Mouse (Mus musculus) bone marrow macrophage, adult 2 months (primary cell): ENCODE measurements at regions not wholly inside any gene's neighbourhood (a gene's known extent, or its start where the extent isn't known, plus 50 kb on each side); places are given as distances from the start of the nearest gene placed in this dataset.

Experiments used
- CTCF ChIP-seq: IDR thresholded peaks from 2 replicates; pipeline ENCODE4 v1.5.1; 2012; ENCODE audit warnings: low read depth, mild to moderate bottlenecking, low read length, moderate library complexity
- POLR2A ChIP-seq: IDR thresholded peaks from 2 replicates; pipeline ENCODE4 v1.6.1; 2012; ENCODE audit warnings: mild to moderate bottlenecking, low read depth, low read length, borderline replicate concordance

DNA sequence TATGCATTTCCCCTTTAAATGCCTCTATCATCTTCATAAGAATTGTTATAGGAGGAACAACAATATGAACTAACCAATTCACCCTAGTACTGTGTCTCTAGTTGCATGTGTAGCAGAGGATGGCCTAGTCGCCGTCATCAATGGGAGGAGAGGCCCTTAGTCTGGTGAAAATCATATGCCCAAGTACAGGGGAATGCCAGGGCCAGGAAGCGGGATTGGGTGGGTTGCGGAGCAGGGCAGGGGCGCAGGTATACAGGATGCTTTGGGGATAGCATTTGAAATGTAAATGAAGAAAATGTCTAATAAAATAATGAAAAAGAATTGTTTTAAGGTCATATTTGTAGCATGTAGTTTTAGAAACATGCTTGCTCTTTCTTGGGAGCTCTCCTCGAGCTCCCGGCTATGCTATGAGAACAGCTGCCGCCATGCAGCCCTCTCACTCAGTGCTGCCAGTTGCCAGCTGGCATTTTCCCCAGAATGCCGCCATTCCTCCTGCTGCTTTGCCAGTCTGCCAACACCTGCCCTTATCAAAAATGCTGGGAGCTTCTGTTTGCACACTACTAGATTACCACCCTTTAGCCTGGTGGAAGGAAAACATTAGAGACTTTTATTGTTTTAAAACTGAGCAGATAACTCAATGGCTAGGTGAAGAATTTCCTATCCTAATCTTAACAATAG, 848.9 kb downstream of the Brinp3 start:
- TF ChIP-seq POLR2A: no peak
- TF ChIP-seq CTCF: no peak
